Mouse (Mus musculus) stomach, embryonic 14.5 days (tissue): Measurements from ENCODE around the gene Gm48552. TPM values are rescaled to one million over a fixed set of nuclear protein-coding genes. Genes with fewer than 3 reads are reported as not detected.

Source experiments
- ATAC-seq: fragments of 200-750 bp; cut with Nextera tagmentation; 2 replicates; pipeline ENCODE4 v1.8.0; 2017; ENCODE audit warnings: low read depth, moderate TSS enrichment; ENCODE audit not compliant: insufficient number of reproducible peaks, insufficient read depth, low FRiP score
- H3K27ac ChIP-seq: fragments of 300-500 bp; sonication (generic); 2 replicates; pipeline ENCODE4 v1.5.1; 2014; ENCODE audit warnings: mild to moderate bottlenecking, low read length, moderate library complexity, mixed read lengths
- H3K27me3 ChIP-seq: fragments of 300-500 bp; sonication (generic); 2 replicates; pipeline ENCODE4 v1.6.1; 2014; ENCODE audit warnings: low read length, control low read depth, mixed read lengths; ENCODE audit not compliant: control insufficient read depth, insufficient read depth
- H3K36me3 ChIP-seq: fragments of 300-500 bp; sonication (generic); 2 replicates; pipeline ENCODE4 v1.6.1; 2014; ENCODE audit warnings: mild to moderate bottlenecking, control low read depth, low read length, moderate library complexity, mixed read lengths; ENCODE audit not compliant: control insufficient read depth, insufficient read depth
- H3K4me1 ChIP-seq: fragments of 300-500 bp; sonication (generic); 2 replicates; pipeline ENCODE4 v1.6.1; 2014; ENCODE audit warnings: low read length, control low read depth, mixed read lengths; ENCODE audit not compliant: control insufficient read depth, insufficient read depth
- H3K4me2 ChIP-seq: fragments of 300-500 bp; sonication (generic); replicated peaks from 2 replicates; pipeline ENCODE4 v1.6.1; 2014; ENCODE audit warnings: low read depth, low read length, control low read depth
- H3K4me3 ChIP-seq: fragments of 300-500 bp; sonication (generic); 2 replicates; pipeline ENCODE4 v1.5.1; 2014; ENCODE audit warnings: low read depth, low read length, control low read depth
- H3K9ac ChIP-seq: fragments of 300-500 bp; sonication (generic); replicated peaks from 2 replicates; pipeline ENCODE4 v1.6.1; 2014; ENCODE audit warnings: low read depth, mild to moderate bottlenecking, control low read depth, low read length, moderate library complexity, mixed read lengths
- H3K9me3 ChIP-seq: fragments of 300-500 bp; sonication (generic); 2 replicates; pipeline ENCODE4 v1.6.1; 2016; ENCODE audit warnings: low read depth, low read length, control low read depth; ENCODE audit not compliant: control insufficient read depth
- WGBS: fragments of 180-500 bp; shearing (Covaris S2); extraction: QIAGEN DNeasy Blood & Tissue Kit; methylation state at CpG from one replicate; pipeline ENCODE4 v1.1.7; 2014; 5-methylcytosine and 5-hydroxymethylcytosine counted together
- polyA plus RNA-seq: library from polyadenylated mRNA; unstranded; fragments of >200 nt; fragmentation: Nextera tagmentation; extraction: Ambion mirVana; gene quantifications from 2 replicates; pipeline ENCODE4 v1.2.1, GENCODE M21; 2014

Gm48552 gene
- polyA plus RNA-seq, 1 experiment from 2014 or later: 1.0 TPM

DNA sequence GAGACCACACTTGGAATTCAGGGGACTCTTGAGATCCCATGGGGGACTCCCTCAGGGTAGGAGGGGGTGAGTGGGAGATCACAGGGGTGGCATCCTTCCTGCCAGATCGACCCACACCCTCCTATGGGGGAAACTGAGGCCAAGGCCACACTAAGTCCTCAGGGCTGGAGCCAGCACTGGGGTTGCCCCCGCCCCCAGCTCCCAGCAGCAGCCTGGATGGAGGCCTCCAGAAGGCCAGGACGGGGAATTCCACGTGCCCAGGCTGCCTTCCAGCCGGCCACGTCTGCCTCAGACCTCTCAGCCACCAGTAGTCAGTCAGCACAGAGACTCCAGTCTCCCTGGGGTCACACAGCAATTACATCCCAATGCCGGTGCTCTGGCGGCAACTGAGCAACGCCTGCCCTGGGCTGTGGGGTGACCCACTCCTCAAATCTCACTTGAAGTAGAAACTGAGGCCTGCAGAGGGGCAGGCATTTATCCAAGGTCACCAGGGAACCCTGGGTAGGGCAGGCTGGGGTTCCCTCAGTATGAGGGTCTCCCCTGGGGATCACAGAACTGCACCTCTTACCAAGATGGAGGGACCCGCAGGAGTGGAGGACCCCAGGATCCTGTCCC, 36.5 kb downstream of the Gm48552 start:
- WGBS: 33% methylated on average over 10 of the region's 10 CpGs
- Histone ChIP-seq H3K9me3 (no peaks in the 10 kb centered on the region), H3K4me3 (peak overlapping the region; percentile 66), H3K4me1 (peaks cover 27% of the 10 kb centered on the region), H3K36me3 (peaks cover 2% of the 10 kb centered on the region; the same call in 1 of the 2 replicates), H3K27ac (peak overlapping the region; percentile 62; the same call in 1 of the 2 replicates), H3K4me2 (peak overlapping the region; percentile 84), H3K27me3 (no peaks in the 10 kb centered on the region), H3K9ac (0 out of 2 replicates have a peak overlapping the region, but pooled peaks have one; percentile 15)
- ATAC-seq: no peak

DNA sequence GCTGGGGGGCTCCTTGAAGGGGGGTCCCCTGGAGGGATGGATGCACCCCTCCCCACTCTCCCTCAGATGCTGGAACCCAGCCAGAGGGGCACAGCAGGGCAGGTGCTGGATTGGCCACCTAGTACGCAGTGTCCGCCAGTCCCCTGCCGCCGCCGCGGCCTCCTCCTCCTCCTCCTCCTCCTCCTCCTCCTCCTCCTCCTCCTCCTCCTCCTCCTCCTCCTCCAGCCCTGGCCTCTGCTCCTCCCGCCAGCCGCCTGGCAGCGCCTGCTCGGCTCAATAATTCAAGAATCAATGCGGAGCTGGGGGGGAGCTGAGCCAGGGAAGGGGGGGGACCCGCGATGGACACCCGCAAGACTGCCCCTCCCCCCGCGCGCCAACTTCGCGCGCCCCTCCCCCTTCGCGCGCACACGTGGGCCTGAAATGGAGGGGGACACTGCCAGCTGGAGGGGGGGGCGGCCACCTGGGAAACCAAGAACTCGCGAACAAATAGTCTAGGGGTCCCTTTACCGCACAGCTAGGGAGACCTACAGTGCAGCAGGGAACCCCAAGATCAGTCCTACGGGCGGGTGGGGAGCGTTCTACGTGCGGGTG, 37.4 kb downstream of the Gm48552 start:
- H3K27ac ChIP-seq: peak overlapping the region; percentile 7; the same call in 1 of the 2 replicates
- H3K4me1 ChIP-seq: peaks cover 30% of the 10 kb centered on the region
- H3K27me3 ChIP-seq: no peaks in the 10 kb centered on the region
- H3K4me2 ChIP-seq: peak overlapping the region; percentile 84
- 3% methylated on average over 20 of the region's 33 CpGs for WGBS
- H3K9me3 ChIP-seq: no peaks in the 10 kb centered on the region
- peak overlapping the region; percentile 71 for H3K9ac ChIP-seq
- peak overlapping the region; percentile 66 for H3K4me3 ChIP-seq
- no peak for ATAC-seq
- no peaks in the 10 kb centered on the region for H3K36me3 ChIP-seq

DNA sequence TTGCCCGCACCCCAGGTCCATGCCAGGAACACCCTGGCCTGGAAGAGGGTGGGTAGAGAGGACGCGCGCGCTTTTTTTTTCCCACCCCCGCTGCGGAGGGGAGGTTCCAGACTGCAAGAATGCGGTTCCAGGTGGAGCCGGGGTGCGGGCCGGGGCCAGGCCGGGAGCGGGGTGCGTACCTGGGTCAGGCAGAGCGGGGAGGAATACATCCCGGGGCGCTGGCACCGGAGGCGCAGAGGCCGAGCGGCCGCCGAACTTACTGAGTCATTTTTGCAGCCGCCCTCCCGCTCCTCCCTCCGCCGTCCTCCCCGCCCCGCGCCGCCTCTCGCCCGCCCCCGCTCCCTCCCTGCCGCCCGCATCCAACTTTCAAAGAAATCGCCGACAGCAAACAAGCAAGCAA, 38.1 kb downstream of the Gm48552 start:
- Histone ChIP-seq H3K27ac (peak overlapping the region; percentile 7; the same call in 1 of the 2 replicates), H3K4me1 (peaks cover 35% of the 10 kb centered on the region), H3K4me3 (peak overlapping the region; percentile 66), H3K27me3 (no peaks in the 10 kb centered on the region), H3K36me3 (no peaks in the 10 kb centered on the region), H3K4me2 (peak overlapping the region; percentile 84), H3K9me3 (no peaks in the 10 kb centered on the region), H3K9ac (peak overlapping the region; percentile 71)
- WGBS: 0% methylated on average over 36 of the region's 38 CpGs
- ATAC-seq: no peak

- ATAC-seq: no peak
Observed at GRCm38 (mm10) chr10:81427327-81427726, 38.5 kb downstream of the Gm48552 start.

DNA sequence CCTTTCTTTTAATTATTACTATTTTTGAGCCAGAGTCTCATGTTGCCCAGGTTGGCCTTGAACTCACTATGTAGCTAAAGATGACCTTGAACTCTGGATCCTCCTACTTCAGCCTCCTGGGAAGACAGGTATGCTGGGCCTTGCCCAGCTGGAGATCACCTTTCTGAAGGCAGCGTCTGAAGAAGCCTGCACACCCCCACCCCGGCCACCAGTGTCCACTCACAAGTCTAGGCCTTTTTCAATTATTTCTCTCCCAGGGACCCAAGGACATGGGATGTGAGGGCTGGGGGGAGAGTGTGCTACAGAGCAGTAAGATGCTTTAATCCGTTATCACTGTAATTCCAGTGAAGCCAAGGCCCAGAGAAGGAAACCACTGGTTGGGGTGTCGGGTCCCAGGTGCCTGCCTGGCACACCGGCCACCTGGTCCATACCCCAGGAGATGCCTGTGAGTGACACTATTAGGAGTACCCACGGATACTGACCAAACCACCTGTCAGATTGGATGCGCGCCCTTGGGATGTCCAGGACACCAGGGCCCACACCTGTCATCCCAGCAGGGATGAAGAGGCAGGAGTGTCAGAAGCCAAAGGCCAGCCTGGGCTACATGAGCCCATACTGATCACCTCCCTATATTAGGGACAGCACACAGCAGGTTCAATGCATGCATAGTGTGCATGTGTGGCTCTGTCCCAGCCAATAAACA, 39.1 kb downstream of the Gm48552 start:
- Histone ChIP-seq H3K27ac (no peak overlapping the region), H3K4me1 (peaks cover 38% of the 10 kb centered on the region), H3K4me2 (no peak overlapping the region; the same call in 1 of the 2 replicates), H3K9me3 (no peaks in the 10 kb centered on the region), H3K9ac (no peak overlapping the region), H3K36me3 (no peaks in the 10 kb centered on the region), H3K27me3 (no peaks in the 10 kb centered on the region), H3K4me3 (no peak overlapping the region)
- WGBS: 78% methylated on average over 8 of the region's 8 CpGs
- no peak for ATAC-seq

More at GRCm38 (mm10) chr10:81427327-81427726, 38.5 kb downstream of the Gm48552 start:
- Histone ChIP-seq H3K4me2 (peak overlapping the region; percentile 84), H3K9me3 (no peaks in the 10 kb centered on the region), H3K27ac (no peak overlapping the region), H3K27me3 (no peaks in the 10 kb centered on the region), H3K9ac (no peak overlapping the region), H3K4me3 (peak overlapping the region; percentile 66), H3K36me3 (no peaks in the 10 kb centered on the region), H3K4me1 (peaks cover 35% of the 10 kb centered on the region)
- 27% methylated on average over 3 of the region's 3 CpGs for WGBS

DNA sequence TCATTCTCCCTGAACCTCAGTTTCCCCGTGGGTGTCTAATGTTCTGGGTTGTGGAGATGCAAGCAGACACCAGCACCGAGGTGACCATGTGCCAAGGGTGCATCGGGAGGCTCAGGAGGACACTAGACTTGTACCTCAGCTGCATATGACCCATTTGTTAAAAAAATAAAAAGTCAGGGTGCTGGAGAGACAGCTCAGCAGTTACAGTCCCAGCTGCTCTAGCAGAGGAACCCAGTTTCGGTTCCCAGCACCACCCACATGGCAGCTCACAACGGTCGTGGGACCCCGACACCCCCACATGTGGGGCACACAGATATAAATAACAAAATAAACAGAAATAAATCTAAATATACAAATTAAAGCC, 39.7 kb downstream of the Gm48552 start:
- 88% methylated on average over 7 of the region's 7 CpGs for WGBS
- Histone ChIP-seq H3K9me3 (no peaks in the 10 kb centered on the region), H3K27ac (no peak overlapping the region), H3K36me3 (no peaks in the 10 kb centered on the region), H3K4me2 (no peak overlapping the region), H3K4me3 (no peak overlapping the region), H3K4me1 (peaks cover 42% of the 10 kb centered on the region), H3K27me3 (no peaks in the 10 kb centered on the region), H3K9ac (no peak overlapping the region)
- no peak for ATAC-seq

GRCm38 (mm10) chr10:81429092-81429491, 40.3 kb downstream of the Gm48552 start:
- 0 out of 2 replicates have a peak overlapping the region, but pooled peaks have one; percentile 76 for H3K4me3 ChIP-seq
- no peak overlapping the region for H3K9ac ChIP-seq
- WGBS: 37% methylated on average over 2 of the region's 2 CpGs
- no peaks in the 10 kb centered on the region for H3K9me3 ChIP-seq
- H3K4me1 ChIP-seq: peaks cover 41% of the 10 kb centered on the region
- H3K27me3 ChIP-seq: no peaks in the 10 kb centered on the region
- H3K4me2 ChIP-seq: no peak overlapping the region
- no peaks in the 10 kb centered on the region for H3K36me3 ChIP-seq
- no peak overlapping the region for H3K27ac ChIP-seq
- ATAC-seq: no peak

DNA sequence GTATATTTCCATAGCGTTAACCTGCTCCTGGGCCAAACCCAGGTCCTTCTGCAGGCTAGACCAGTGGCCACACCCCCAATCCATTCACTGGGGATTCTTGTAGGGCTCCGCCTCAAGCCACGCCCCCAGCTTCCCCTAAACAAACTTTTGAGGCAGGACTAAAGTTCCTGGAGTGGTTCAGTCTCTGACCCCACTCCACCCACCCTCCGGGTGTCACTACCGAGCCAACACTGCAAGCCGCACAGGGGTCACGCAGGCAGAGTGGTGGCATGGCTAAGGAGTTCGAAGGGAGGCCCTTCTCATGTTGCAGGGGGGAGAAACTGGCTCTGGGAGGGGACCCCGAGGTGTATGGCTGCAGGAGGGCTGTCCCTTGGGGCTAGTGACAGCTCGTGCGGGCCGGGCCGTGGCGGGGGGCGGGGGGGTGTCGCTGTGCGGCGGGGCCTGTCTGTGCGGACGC, 40.8 kb downstream of the Gm48552 start:
- H3K27ac ChIP-seq: peak overlapping the region; percentile 89
- no peaks in the 10 kb centered on the region for H3K36me3 ChIP-seq
- peak overlapping the region; percentile 73 for H3K9ac ChIP-seq
- ATAC-seq: peak; percentile 21; the same call in 1 of the 2 replicates
- peak overlapping the region; percentile 76 for H3K4me3 ChIP-seq
- H3K9me3 ChIP-seq: no peaks in the 10 kb centered on the region
- under 1% methylated on average over 19 of the region's 20 CpGs for WGBS
- H3K4me1 ChIP-seq: peaks cover 35% of the 10 kb centered on the region
- no peaks in the 10 kb centered on the region for H3K27me3 ChIP-seq
- H3K4me2 ChIP-seq: peak overlapping the region; percentile 86
